Mouse (Mus musculus): Measurements from ENCODE around the gene Gm20509.

- no peak for TF ChIP-seq CTCF (IDR thresholded peaks at IDR 0.05; ENCODE audit: borderline replicate concordance, control insufficient read depth, extremely low read depth, insufficient read depth, low read length, poor library complexity)
- TF ChIP-seq POLR2A (IDR thresholded peaks at IDR 0.05; ENCODE audit: control insufficient read depth, extremely low read depth, insufficient read depth, low read length, poor library complexity): no peak
Measured at GRCm38 (mm10) chr9:73097898-73098297, 4.4 kb upstream of the Gm20509 start.

All from thymus, adult 2 months (tissue).